Mouse (Mus musculus) adrenal gland, postnatal 4 days (tissue): ENCODE measurements around the gene Akap7. TPM values are rescaled to one million over a fixed set of nuclear protein-coding genes. Genes with fewer than 3 reads are reported as not detected.

Source experiments
- DNase-seq, 2 experiments: peaks; one replicate each; pipeline ENCODE4 v3.0.0; 2021 to 2022; ENCODE audit warnings: low spot score in 2 of 2, mixed read lengths in 2 of 2
- total RNA-seq, 2 experiments: library from RNA; stranded (reverse); gene quantifications; 2 replicates each; pipeline ENCODE4 v1.2.3; 2021

The Akap7 gene
- total RNA-seq, 2 experiments from 2014 or later: 87.9 to 104 TPM

DNA sequence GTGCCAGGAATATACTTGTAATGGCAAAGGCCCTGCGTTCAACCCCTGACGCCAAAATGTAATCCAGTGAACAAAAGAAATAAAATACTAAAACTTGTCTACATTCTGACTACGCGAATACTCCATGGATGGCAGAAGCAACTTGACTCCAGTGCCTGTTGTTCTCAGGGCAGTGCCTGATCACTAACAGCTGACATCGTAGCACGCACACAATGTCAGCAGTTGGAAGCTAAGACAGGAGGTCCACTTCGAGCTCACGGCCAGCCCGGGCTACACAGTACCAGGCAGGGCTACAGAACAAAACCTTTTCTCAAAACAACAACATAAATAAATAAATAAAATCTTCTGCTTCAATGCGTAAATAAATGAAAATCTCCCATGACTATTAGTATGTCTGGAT is 46.9 kb downstream of the Akap7 start:
- DNase-seq: no peak

- DNase-seq: no peak
Measured at GRCm38 (mm10) chr10:25258171-25258570, 49.5 kb downstream of the Akap7 start.

DNA sequence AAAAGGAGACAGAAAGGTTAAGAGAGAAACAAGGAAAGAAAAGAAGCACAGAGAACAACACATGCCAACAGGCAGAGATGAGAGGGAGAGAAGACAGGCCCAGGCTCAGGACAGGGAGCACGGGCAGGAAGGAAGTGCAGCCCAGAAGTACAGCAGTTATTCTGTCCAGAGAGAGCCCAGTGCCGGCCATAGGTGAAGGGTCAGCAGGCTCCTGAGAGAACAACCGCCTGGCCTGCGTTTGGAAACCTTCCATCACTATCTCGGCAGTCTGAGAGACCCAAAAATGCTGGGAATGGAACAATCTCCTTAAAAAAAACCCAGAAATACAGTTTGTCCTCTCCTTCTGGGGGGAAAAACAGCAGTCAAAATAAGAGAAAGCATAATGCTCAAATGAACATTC is 50.2 kb downstream of the Akap7 start:
- no peak for DNase-seq

- DNase-seq: no peak
Measured at GRCm38 (mm10) chr10:25253474-25253873, 54.2 kb downstream of the Akap7 start.

- DNase-seq: no peak
Measured at GRCm38 (mm10) chr10:25253006-25253405, 54.7 kb downstream of the Akap7 start.

- DNase-seq: peak in 1 of 2 experiments; percentile 26
Measured at GRCm38 (mm10) chr10:25250108-25250507, 57.6 kb downstream of the Akap7 start.

DNA sequence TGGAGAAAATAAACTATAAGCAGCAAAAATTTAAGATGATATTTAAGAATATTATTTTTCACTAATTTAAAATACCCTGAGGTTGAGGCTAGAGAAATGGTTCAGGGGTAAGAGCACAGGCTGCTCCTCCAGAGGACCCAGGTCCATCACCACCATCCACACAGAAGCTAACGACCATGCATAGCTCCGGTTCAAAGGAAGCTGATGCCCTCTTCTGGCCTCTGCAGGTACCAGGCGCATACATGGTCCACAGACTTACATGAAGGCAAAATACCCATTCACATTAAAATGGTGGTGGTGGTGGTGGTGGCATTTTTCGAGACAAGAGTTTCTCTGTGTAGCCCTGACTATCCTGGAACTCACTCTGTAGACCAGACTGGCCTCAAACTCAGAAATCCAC is 61.5 kb downstream of the Akap7 start:
- no peak for DNase-seq

DNA sequence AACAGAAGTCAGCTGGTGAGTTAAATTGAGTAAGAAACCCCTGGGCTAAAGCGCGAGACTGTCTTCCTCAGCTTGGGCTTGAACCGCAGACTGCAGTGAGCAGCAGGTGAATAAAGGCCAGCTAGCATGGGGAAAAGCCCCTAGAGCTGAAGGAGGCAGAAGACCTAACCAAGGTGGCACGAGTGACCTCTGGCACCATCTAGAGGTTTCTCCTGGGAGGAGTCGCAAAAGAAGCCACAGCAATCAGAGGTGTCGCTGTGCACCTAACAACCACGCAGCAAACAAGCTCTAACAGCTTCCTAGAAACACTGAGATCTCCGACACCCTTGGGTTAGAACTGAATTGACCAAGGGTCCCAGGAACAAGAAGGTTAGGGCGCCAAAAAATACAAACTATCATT is 68.5 kb downstream of the Akap7 start:
- DNase-seq: no peak

DNA sequence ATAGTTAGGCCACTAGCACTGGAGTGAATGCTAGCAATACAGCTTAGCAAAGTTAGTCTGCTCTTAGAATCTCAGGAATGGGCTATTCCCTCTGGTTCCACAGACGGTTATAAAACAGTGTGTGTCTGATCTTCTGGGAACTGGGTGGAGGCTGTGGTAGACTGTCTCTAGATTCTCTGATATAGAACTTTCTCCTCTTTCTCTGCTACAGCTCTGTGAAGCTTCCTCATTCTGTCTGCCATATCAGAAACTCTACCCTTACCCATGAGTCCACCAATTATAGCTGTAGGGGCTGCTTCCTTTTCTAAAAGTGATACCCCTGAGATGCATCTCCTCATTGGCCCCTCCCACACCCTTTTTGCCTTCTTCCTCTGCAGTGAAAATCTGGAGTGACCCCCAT is 73.6 kb downstream of the Akap7 start:
- no peak for DNase-seq

DNA sequence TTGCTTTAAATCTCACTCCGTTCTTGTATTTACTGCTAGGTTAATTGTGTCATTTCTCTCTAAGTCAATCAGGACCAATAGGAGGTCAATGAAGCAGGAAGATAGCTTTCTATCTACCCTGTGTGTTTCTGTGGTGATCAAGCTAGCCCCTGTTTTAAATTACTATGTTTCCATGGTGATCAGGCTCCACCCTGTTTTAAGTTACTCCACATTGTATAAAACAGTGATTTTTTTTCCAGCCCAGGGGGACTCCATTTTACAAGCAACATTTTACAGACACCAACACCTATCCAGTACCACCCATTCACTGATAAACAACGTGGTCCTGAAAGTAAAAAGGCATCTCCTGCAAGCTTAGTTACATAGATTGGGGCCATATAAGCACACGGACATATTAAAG is 75.0 kb downstream of the Akap7 start:
- no peak for DNase-seq

DNA sequence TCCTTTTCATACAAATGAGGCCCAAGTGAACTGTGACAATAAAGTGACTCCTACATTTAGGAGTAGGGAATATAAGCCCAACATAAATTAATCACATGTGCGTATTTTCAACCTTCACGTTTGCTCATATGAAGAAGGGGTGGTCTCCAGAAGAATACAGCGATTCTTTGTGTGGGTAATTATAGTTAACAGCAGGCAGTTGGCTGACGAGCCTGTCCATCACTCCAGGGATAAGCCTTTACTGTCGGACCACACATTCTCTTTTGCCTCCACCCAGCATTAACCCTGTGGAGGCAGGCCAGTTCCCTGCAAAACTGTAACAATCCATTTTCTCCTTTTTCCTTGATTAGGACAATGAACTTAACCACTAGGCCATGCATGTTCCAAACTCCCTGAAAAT is 76.3 kb downstream of the Akap7 start:
- DNase-seq: no peak

DNA sequence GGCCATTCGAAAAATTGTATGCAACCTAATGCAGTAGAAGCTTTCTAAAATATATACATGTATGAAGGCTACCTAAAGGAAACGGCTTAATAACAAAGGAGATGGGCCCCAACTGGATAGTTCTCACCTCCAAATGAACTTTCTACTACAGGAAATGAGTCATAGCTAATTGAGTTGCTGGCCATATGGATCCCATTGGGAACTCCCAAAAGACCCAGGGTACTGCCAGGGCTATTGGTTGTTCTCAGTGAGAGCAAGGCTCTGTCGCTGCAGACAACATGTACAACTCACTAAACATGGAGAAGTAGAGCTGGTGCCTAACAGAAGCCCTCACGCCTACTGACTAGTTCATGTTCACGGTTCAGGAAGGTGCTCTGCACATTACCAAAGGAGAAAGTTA is 83.3 kb downstream of the Akap7 start:
- DNase-seq: no peak

DNA sequence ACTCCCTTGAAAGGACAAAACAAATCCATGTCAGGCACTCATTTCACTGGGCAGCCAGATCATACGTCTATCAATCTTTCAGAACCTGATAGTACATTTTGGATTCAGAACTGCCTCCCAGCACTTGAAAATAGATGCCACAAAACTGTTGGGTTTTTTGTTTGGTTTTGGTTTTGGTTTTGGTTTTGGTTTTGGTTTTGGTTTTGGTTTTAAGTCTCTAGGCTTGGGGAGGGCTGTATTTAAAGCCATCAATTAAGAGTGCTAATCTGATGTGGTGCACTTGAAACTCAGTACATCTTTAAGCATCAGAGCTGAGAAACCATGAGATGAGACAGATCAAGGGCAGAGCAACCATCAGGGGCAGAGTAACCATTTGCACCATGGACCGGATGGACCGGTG is 86.9 kb downstream of the Akap7 start:
- DNase-seq: no peak

- DNase-seq: no peak
Measured at GRCm38 (mm10) chr10:25219901-25220495, 87.7 kb downstream of the Akap7 start.

GRCm38 (mm10) chr10:25219220-25219628 is 88.4 kb downstream of the Akap7 start:
- DNase-seq: peak; percentile 26 to 41

- DNase-seq: no peak
Measured at GRCm38 (mm10) chr10:25218746-25219145, 88.9 kb downstream of the Akap7 start.

- no peak for DNase-seq
Measured at GRCm38 (mm10) chr10:25215977-25216376, 91.7 kb downstream of the Akap7 start.

- no peak for DNase-seq
Measured at GRCm38 (mm10) chr10:25213716-25214115, 94.0 kb downstream of the Akap7 start.

DNA sequence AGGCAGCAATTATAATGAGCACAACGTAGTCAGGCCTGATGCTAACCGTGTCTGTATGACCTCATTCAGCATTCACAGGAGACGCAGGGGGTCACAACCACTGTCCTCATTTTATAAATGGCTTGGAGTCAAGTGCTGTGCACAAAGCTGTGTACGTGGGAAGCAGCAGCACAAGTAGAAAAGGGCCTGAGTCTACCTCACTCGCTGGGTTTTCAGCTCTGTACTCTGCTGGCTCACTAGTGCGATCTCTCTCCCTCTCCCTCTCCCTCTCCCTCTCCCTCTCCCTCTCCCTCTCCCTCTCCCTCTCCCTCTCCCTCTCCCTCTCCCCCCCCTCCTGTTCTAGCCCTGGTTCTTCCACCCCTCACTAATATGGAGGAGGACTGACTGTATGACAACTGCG is 99.1 kb downstream of the Akap7 start:
- DNase-seq: no peak

DNA sequence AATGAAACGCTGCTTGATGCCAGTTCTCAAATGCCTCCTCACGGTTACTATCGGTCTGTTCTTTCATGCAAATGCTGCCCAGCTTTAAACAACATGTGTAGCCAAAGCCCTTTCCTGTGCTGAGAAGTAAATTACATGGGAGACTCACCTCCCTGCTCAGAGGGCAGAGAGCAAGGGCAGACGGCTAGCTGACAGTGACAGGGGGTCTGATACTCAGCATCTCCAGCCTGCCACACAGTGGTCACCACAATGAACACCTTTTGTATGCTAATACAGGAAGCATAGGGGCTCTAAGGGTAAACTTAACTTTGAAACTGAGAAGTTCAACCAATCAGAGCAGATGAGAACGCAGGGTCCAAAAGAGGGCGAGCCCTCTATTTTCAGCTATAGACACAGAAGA is 99.8 kb downstream of the Akap7 start:
- no peak for DNase-seq

GRCm38 (mm10) chr10:25200691-25201090 is 107.0 kb downstream of the Akap7 start:
- DNase-seq: no peak

DNA sequence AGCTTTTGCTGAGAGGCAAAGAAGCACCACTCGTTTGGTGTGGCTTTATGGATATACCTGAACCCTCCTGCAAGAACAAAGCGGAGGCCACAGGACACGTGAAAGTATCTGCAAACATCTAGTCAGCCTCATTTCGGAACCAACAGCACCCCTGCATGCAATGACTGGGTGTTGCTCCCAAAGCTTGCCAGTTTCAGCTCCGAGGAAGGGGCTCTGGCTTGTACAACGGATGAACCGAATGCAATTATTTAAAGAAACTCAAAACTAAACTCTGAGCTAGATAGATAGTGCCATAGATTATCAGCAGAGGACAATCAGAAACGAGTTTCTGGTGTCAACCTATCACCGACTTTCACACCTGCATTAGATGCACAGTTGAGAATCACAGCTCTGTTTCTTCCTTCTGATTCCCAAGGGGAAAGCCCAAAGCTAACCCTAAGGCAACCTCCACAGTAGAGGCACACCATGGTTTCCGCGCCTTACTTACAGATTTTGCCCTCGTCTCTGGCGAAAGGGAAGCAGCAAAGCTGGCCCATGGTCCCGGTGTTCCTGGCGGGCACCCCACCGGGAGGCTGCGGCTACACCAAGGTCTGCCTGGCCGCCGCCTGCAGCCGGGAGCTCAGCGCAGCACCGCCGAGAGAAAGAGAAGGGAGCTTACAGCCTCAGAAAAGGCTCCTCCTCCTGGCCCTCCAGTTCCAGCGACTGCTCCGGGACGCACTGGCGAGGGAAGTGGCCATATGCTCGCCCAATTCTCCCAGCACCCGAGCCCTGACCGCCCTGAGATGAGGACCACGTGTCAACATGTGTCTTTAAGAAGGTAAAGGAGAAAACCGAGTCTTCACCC is 107.9 kb downstream of the Akap7 start:
- peak; percentile 12 to 32 for DNase-seq

- no peak for DNase-seq
Measured at GRCm38 (mm10) chr10:25198575-25198974, 109.1 kb downstream of the Akap7 start.
